Mouse (Mus musculus) CH12.LX (cell line): Measurements from ENCODE around the gene Gm128. TPM values are rescaled to one million over a fixed set of nuclear protein-coding genes. Genes with fewer than 3 reads are reported as not detected.

Experiments
- DNase-seq: peaks from one replicate; pipeline ENCODE4 v3.0.0-alpha.2; 2013; ENCODE audit errors: extremely low read depth
- H3K27ac ChIP-seq: 2 replicates; pipeline ENCODE4 v1.5.1; 2012; ENCODE audit warnings: low read depth, mild to moderate bottlenecking, control low read depth, moderate library complexity; ENCODE audit not compliant: insufficient read depth
- H3K27me3 ChIP-seq: replicated peaks from 2 replicates; pipeline ENCODE3; 2012; ENCODE audit warnings: inconsistent platforms
- H3K36me3 ChIP-seq, 2 experiments: replicated peaks in 1 of 2; 2 replicates each; pipeline versions ENCODE3 to v1.6.1; 2012; ENCODE audit warnings: inconsistent platforms in 1 of 2, low read length in 1 of 2, mild to moderate bottlenecking in 1 of 2, mixed read lengths in 1 of 2, moderate library complexity in 1 of 2; ENCODE audit not compliant: control insufficient read depth in 1 of 2, insufficient read depth in 1 of 2
- H3K4me1 ChIP-seq, 2 experiments: 2 replicates each; pipeline ENCODE4 v1.6.1; 2012; ENCODE audit warnings: inconsistent platforms in 1 of 2, moderate library complexity in 1 of 2; ENCODE audit not compliant: insufficient read depth in 2 of 2, control insufficient read depth in 1 of 2
- H3K4me2 ChIP-seq: 2 replicates; pipeline ENCODE4 v1.6.1; 2012; ENCODE audit warnings: low read depth, mild to moderate bottlenecking, control low read depth; ENCODE audit not compliant: poor library complexity, insufficient read depth, severe bottlenecking
- H3K4me3 ChIP-seq, 3 experiments: fragments of 150-350 bp in 1 of 3; sonication (generic) in 1 of 3; replicated peaks in 1 of 3; 2 replicates each; pipeline versions ENCODE3 to v1.5.1; 2011 to 2012; ENCODE audit warnings: low read depth in 2 of 3, low read length in 2 of 3, mild to moderate bottlenecking in 2 of 3, moderate library complexity in 2 of 3, control low read depth in 1 of 3, improper control_type of control experiment in 1 of 3, inconsistent platforms in 1 of 3, mixed read lengths in 1 of 3; ENCODE audit not compliant: poor library complexity in 1 of 3
- H3K79me2 ChIP-seq: replicated peaks from 2 replicates; pipeline ENCODE4 v1.6.1; 2012; ENCODE audit warnings: mild to moderate bottlenecking, moderate library complexity; ENCODE audit not compliant: control insufficient read depth, poor library complexity, insufficient read depth, severe bottlenecking; ENCODE audit errors: extremely low read depth
- H3K9ac ChIP-seq: 2 replicates; pipeline ENCODE4 v1.6.1; 2012; ENCODE audit warnings: low read depth, mild to moderate bottlenecking, control low read depth, moderate library complexity; ENCODE audit not compliant: insufficient read depth
- H3K9me3 ChIP-seq: replicated peaks from 2 replicates; pipeline ENCODE3; 2012; ENCODE audit warnings: low read length, inconsistent platforms, mixed read lengths
- CHD1 ChIP-seq: IDR thresholded peaks from 2 replicates; pipeline ENCODE4 v1.6.1; 2012; ENCODE audit warnings: low read depth, low read length, improper control_type of control experiment, inconsistent platforms
- CHD2 ChIP-seq: IDR thresholded peaks from 2 replicates; pipeline ENCODE4 v1.6.1; 2011; ENCODE audit warnings: low read length, improper control_type of control experiment
- CTCF ChIP-seq, 2 experiments: IDR thresholded peaks in 1 of 2; conservative IDR thresholded peaks in 1 of 2; 2 replicates each; pipeline ENCODE4 v1.5.1; 2011 to 2012; ENCODE audit warnings: low read depth in 2 of 2, low read length in 2 of 2, improper control_type of control experiment in 1 of 2, inconsistent platforms in 1 of 2, mild to moderate bottlenecking in 1 of 2, moderate library complexity in 1 of 2
- ELF1 ChIP-seq: IDR thresholded peaks from 2 replicates; pipeline ENCODE4 v1.6.1; 2014; ENCODE audit warnings: low read depth, mild to moderate bottlenecking, inconsistent platforms, low read length, improper control_type of control experiment
- EP300 ChIP-seq: IDR thresholded peaks from 2 replicates; pipeline ENCODE4 v1.6.1; 2011; ENCODE audit warnings: low read length, improper control_type of control experiment
- ETS1 ChIP-seq: conservative IDR thresholded peaks from 2 replicates; pipeline ENCODE4 v1.6.1; 2012; ENCODE audit warnings: low read depth, mild to moderate bottlenecking, inconsistent platforms, low read length, improper control_type of control experiment, moderate library complexity
- HCFC1 ChIP-seq: IDR thresholded peaks from 2 replicates; pipeline ENCODE4 v1.6.1; 2012; ENCODE audit warnings: low read depth, mild to moderate bottlenecking, inconsistent platforms, low read length, improper control_type of control experiment
- IRF4 ChIP-seq: IDR thresholded peaks from 2 replicates; pipeline ENCODE4 v1.6.1; 2014; ENCODE audit warnings: low read depth, mild to moderate bottlenecking, inconsistent platforms, low read length, improper control_type of control experiment
- JUN ChIP-seq: IDR thresholded peaks from 2 replicates; pipeline ENCODE4 v1.6.1; 2011; ENCODE audit warnings: low read depth, mild to moderate bottlenecking, low read length, improper control_type of control experiment, moderate library complexity; ENCODE audit not compliant: insufficient read depth
- JUND ChIP-seq: conservative IDR thresholded peaks from 2 replicates; pipeline ENCODE4 v1.6.1; 2011; ENCODE audit warnings: low read depth, low read length, improper control_type of control experiment
- MAFK ChIP-seq: IDR thresholded peaks from 2 replicates; pipeline ENCODE4 v1.6.1; 2011; ENCODE audit warnings: low read length, improper control_type of control experiment; ENCODE audit not compliant: insufficient replicate concordance
- MAX ChIP-seq: IDR thresholded peaks from 2 replicates; pipeline ENCODE4 v1.6.1; 2011; ENCODE audit warnings: low read length, improper control_type of control experiment
- MAZ ChIP-seq: IDR thresholded peaks from 2 replicates; pipeline ENCODE4 v1.6.1; 2012; ENCODE audit warnings: low read depth, mild to moderate bottlenecking, inconsistent platforms, low read length, improper control_type of control experiment, moderate library complexity
- MEF2A ChIP-seq: IDR thresholded peaks from 2 replicates; pipeline ENCODE4 v1.6.1; 2014; ENCODE audit warnings: low read depth, mild to moderate bottlenecking, inconsistent platforms, low read length, improper control_type of control experiment, borderline replicate concordance
- MXI1 ChIP-seq: IDR thresholded peaks from 2 replicates; pipeline ENCODE4 v1.6.1; 2011; ENCODE audit warnings: mild to moderate bottlenecking, low read depth, low read length, improper control_type of control experiment
- MYC ChIP-seq: IDR thresholded peaks from 2 replicates; pipeline ENCODE4 v1.6.1; 2011; ENCODE audit warnings: low read depth, mild to moderate bottlenecking, improper control_type of control experiment, low read length
- NELFE ChIP-seq: IDR thresholded peaks from 2 replicates; pipeline ENCODE4 v1.6.1; 2011; ENCODE audit warnings: low read depth, low read length, improper control_type of control experiment
- POLR2A ChIP-seq: IDR thresholded peaks from 2 replicates; pipeline ENCODE4 v1.6.1; 2011; ENCODE audit warnings: low read depth, mild to moderate bottlenecking, improper control_type of control experiment, low read length
- RAD21 ChIP-seq: IDR thresholded peaks from 2 replicates; pipeline ENCODE4 v1.6.1; 2011; ENCODE audit warnings: low read depth, mild to moderate bottlenecking, low read length, improper control_type of control experiment, moderate library complexity
- SIN3A ChIP-seq: IDR thresholded peaks from 2 replicates; pipeline ENCODE4 v1.6.1; 2012; ENCODE audit warnings: low read length, improper control_type of control experiment, inconsistent platforms
- SMC3 ChIP-seq: IDR thresholded peaks from 2 replicates; pipeline ENCODE4 v1.6.1; 2011; ENCODE audit warnings: low read depth, low read length, improper control_type of control experiment
- TBP ChIP-seq: conservative IDR thresholded peaks from 2 replicates; pipeline ENCODE4 v1.6.1; 2011; ENCODE audit warnings: low read depth, low read length, improper control_type of control experiment
- TCF12 ChIP-seq: IDR thresholded peaks from 2 replicates; pipeline ENCODE4 v1.6.1; 2014; ENCODE audit warnings: low read depth, mild to moderate bottlenecking, inconsistent platforms, low read length, improper control_type of control experiment
- USF1 ChIP-seq: IDR thresholded peaks from 2 replicates; pipeline ENCODE4 v1.6.1; 2014; ENCODE audit warnings: low read depth, mild to moderate bottlenecking, inconsistent platforms, low read length, improper control_type of control experiment
- USF2 ChIP-seq: conservative IDR thresholded peaks from 2 replicates; pipeline ENCODE4 v1.6.1; 2011; ENCODE audit warnings: low read depth, low read length, improper control_type of control experiment
- ZKSCAN1 ChIP-seq: IDR thresholded peaks from 2 replicates; pipeline ENCODE4 v1.6.1; 2012; ENCODE audit warnings: low read depth, inconsistent platforms, low read length, improper control_type of control experiment, borderline replicate concordance
- ZMIZ1 ChIP-seq: IDR thresholded peaks from 2 replicates; pipeline ENCODE4 v1.6.1; 2012; ENCODE audit warnings: low read depth, mild to moderate bottlenecking, inconsistent platforms, low read length, improper control_type of control experiment
- dilution Hi-C: fragments of 300-500 bp; cut with MboI; formaldehyde crosslinking; loops from 2 replicates; pipeline ENCODE4 v1.14.3; 2020; ENCODE audit warnings: low sequenced_read_pairs; ENCODE audit not compliant: extremely low pct_unique_long_range_greater_than_20kb, extremely low pct_ligation_motif_present
- in situ Hi-C: fragments of 300-500 bp; cut with MboI; formaldehyde crosslinking; loops from 3 replicates; pipeline ENCODE4 v1.14.3; 2019; ENCODE audit warnings: low sequenced_read_pairs, low pct_ligation_motif_present, low pct_unique_long_range_greater_than_20kb, mixed read lengths
- polyA plus RNA-seq: library from polyadenylated mRNA; unstranded; fragments of >175 nt; gene quantifications from 2 replicates; pipeline ENCODE4 v1.2.1, GENCODE M21; 2012; ENCODE audit warnings: low read depth; ENCODE audit not compliant: insufficient read length
- total RNA-seq, 2 experiments: library from RNA; depleted of rRNA; stranded (reverse); fragments of 300-350 nt in 1 of 2; fragments of >200 nt in 1 of 2; gene quantifications; 2 replicates each; pipeline ENCODE4 v1.2.3; 2012 to 2014

Gm128 gene
- total and polyA plus RNA-seq, 3 experiments: not detected

- no peaks in the 10 kb centered on the region for H3K27me3 ChIP-seq
- H3K79me2 ChIP-seq: peaks cover 26% of the 10 kb centered on the region
- TF ChIP-seq ZKSCAN1 (no peak), MYC (0 out of 2 replicates have a peak, but pooled peaks have one; percentile 38), HCFC1 (no peak), CTCF (conservative IDR thresholded peaks at IDR 0.05 in 1 of 2, IDR thresholded peaks at IDR 0.05 in 1 of 2; ENCODE audit: low read depth in 2 of 2, low read length in 2 of 2) (peak; percentile 8 to 32; a peak in 1 of 4 replicates)
- H3K4me3 ChIP-seq: peak overlapping the region; percentile 54 to 89 (median 79)
- peak; percentile 86 for DNase-seq
- dilution Hi-C loops: no loop called here
- peak overlapping the region; percentile 94 for H3K27ac ChIP-seq
- peaks cover 40 to 68% of the 10 kb centered on the region in 2 experiments for H3K36me3 ChIP-seq
- H3K4me1 ChIP-seq: peaks cover 0 to 35% of the 10 kb centered on the region in 2 experiments; a peak in 1 of 4 replicates
- in situ Hi-C loops: loop anchor here (10.0 kb wide), 1 partner anchor 74 kb away; the partner anchor contains the start of gene Tnfaip8l2
- H3K9me3 ChIP-seq: no peaks in the 10 kb centered on the region
- H3K9ac ChIP-seq: peak overlapping the region; percentile 99
- H3K4me2 ChIP-seq: peak overlapping the region; percentile 84
Observed at GRCm38 (mm10) chr3:95218466-95219137, 22.8 kb downstream of the Gm128 start.

DNA sequence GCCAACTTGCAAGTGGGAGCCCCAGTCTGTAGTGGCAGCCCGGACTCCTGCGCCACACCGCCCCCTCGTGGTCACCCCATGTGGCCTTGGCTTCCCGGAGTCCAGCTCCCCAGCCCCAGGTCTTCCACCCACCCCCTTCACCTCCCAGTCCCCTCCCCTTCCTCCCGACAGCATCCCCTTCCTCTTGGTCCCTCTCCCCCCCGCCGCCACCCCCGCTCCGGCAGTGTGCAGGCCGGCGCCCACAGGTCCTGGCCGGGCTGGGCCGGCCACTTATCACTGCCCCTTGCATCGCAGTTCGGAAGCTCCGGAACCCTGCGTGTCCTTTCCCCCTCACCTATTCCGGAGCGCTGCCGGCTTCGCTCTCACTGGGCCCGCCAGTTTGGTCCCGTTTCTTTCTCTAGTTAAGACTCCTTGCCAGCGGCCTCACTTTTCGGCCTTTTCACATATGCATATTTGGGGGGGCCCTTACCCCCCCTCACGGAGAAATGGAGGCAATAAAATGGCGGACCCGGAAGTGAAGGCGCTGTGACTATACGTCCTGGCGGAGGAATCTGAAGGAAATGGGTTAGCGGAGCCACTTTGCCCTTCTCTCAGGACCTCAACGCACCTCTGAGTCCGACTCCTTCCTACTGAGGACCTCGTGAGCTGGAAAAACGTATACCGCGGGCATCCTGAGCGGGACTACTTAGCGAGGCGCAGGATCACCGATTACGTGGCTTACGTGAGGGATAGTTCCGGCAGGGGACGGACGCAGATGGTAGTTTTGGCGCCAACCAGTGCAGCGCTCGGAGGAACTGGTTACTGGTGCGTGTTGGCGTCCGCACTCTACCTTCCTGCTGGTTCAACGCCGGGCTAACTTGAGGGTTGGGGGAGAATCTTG, 23.9 kb downstream of the Gm128 start, which contains the start of gene Gabpb2:
Gene Gabpb2, minus strand, starts transcription at position 662 of the 880 bp plus-strand sequence.
- peak; percentile 96 for DNase-seq
- peak within 1 kb of the TSS; percentile 94 for H3K27ac ChIP-seq
- peaks cover 20% of the 10 kb centered on the region for H3K79me2 ChIP-seq
- in situ Hi-C loops (loop anchor here (10.0 kb wide), 1 partner anchor 73 kb away; the partner anchor contains the start of gene Tnfaip8l2), dilution Hi-C loops (no loop called here)
- peaks cover 0 to 29% of the 10 kb centered on the region in 2 experiments; a peak in 1 of 4 replicates for H3K4me1 ChIP-seq
- H3K4me3 ChIP-seq: peak within 1 kb of the TSS; percentile 61 to 89 (median 79)
- peak within 1 kb of the TSS; percentile 99 for H3K9ac ChIP-seq
- H3K27me3 ChIP-seq: no peaks in the 10 kb centered on the region
- peak within 1 kb of the TSS; percentile 84 for H3K4me2 ChIP-seq
- H3K9me3 ChIP-seq: no peaks in the 10 kb centered on the region
- peaks cover 32 to 60% of the 10 kb centered on the region in 2 experiments for H3K36me3 ChIP-seq
- TF ChIP-seq CTCF (conservative IDR thresholded peaks at IDR 0.05 in 1 of 2, IDR thresholded peaks at IDR 0.05 in 1 of 2; ENCODE audit: low read depth in 2 of 2, low read length in 2 of 2) (peak; percentile 29 to 87; a peak in 3 of 4 replicates), EP300 (no peak), USF2 (peak; percentile 19; the same call in 1 of the 2 replicates), TBP (peak; percentile 91), MAX (peak; percentile 65; the same call in 1 of the 2 replicates), JUND (0 out of 2 replicates have a peak, but pooled peaks have one; percentile 33), RAD21 (peak; percentile 39), MAZ (peak; percentile 76), USF1 (no peak), SIN3A (peak; percentile 85), MAFK (no peak), HCFC1 (peak; percentile 77), CHD1 (no peak; the same call in none of the 2 replicates), POLR2A (peak; percentile 83), CHD2 (peak; percentile 74; the same call in 1 of the 2 replicates), MEF2A (peak; percentile 66), ZMIZ1 (peak; percentile 75), TCF12 (peak; percentile 71), ZKSCAN1 (no peak), ETS1 (0 out of 2 replicates have a peak, but pooled peaks have one; percentile 6), ELF1 (peak; percentile 97; the same call in 1 of the 2 replicates), JUN (no peak), MYC (peak; percentile 88; the same call in 1 of the 2 replicates), IRF4 (peak; percentile 74), SMC3 (peak; percentile 66), NELFE (peak; percentile 75), MXI1 (peak; percentile 31; the same call in 1 of the 2 replicates)
